Mouse (Mus musculus): ENCODE results near the gene Ythdf2.

Ythdf2 gene

DNA sequence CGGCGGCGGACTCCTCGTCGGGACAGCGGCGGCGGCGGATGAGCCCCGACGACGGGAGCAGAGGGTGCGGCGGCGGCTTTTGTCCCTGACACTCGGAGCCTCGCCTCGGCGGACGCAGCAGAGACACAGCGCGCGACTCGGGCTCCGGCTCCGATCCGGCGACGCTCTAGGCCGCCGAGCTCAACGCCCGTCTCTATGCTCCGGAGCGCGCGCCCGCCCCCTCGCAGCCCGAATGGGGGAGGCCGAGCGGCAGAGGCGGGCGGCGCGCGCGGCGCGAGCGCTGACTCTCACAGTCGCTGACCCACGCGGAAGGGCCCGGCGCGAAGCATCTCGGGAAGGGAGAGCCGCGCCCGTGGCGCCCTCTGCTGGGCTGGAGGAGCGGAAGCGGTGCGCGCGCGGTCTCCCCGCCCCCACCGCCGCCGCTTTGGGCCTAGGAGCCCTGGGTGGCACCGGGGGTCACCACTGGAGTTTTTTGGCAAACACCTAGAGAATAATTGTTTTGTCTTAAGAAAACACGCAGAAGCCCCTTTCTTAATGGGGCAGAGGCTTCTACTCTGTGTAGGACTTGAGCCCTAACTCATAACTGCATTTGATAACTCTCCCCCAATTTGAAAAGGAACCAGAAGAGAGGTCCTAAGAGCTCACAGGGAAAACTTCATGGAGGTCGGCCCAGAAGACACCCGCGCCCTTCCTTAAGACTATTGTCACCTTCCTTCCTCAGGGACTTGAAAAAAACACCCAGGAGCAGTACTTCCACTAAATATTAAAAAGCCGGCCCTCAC lies at the start of gene Ythdf2:
Gene Ythdf2 (minus strand): TSS at position 351 of the 782 bp plus-strand sequence.
- ChIA-PET POLR2A (interaction anchor here (0.6 to 13.7 kb wide), 70 partner anchors 9 to 1069 kb away, joined by 3 to 262 read pairs (median 4); partner anchors contain the start of genes Srsf4 (in 3 of the 4), Taf12 (in 3 of the 4), Rab42 (in 2 of the 4) and Rcc1 (in 2 of the 4)), CTCF (interaction anchor here (0.5 to 1.5 kb wide), 32 partner anchors 8 to 565 kb away, joined by 3 to 7 read pairs (median 3); partner anchors contain the start of gene Gmeb1 (in 1 of the 4))

DNA sequence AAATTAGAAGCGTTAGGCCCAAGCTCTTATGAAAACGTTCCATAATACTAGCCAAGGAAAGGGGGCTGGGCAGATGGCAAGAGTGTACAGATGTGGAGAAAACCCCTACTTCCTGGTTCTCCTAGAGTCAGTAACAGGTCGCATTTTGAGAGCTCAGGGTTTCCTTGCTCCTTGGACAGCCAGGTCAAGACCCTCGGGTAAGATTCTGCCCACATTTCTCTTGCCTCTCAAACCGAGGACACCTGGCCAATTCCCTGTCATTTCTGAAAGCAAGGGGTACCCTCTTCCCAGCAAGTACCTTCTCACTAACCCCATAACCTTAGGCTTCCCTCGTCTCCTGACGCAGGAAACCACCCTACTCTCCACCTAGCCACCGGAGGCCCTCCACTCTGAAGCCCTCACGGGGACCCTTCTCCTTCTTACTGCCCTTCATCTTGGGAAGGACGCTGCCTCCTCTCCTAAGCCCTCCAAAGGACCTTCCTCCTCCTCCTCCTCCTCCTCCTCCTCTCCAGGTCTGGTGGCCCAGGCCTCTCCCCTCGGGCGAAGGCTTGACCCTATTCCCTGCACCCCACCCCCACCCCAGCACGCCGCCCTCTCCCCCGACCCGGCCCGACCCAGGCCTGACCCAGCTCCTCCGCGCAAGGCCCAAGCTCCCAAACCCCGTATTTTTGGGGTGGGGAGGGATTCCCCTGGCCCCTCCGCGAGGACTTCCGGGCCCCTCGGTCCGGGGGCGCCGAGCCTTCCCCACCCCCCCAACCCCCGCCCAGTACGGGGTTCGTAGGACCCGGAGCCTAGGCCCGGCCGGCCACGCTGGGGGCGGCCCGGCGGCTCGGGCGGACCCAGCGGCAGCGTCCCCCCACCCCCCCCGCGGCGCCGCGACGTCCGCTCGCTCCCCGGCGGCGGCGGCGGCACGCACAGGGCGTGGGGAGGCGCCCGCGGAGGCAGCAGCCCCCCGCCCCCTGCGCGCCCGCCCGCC lies 48.6 kb upstream of the Ythdf2 start:
- CTCF ChIA-PET, result interaction anchor here in 2 of 4 experiments (0.5 to 0.7 kb wide), 4 partner anchors 49 to 258 kb away, joined by 3 read pairs; partner anchors contain the start of gene Ythdf2 (in 1 of the 2)
- POLR2A ChIA-PET, result interaction anchor here (0.6 to 18.5 kb wide), 42 partner anchors 8 to 253 kb away, joined by 3 to 401 read pairs (median 4); partner anchors contain the start of genes Taf12 (in 3 of the 4), Trnau1ap (in 2 of the 4), Rcc1 (in 1 of the 4) and Sesn2 (in 1 of the 4)

GRCm38 (mm10) chr4:132259248-132259647 lies 47.1 kb upstream of the Ythdf2 start:
- ChIA-PET CTCF (no interaction called here), POLR2A (interaction anchor here (1.0 to 18.5 kb wide), 14 partner anchors 8 to 251 kb away, joined by 3 to 401 read pairs (median 5); partner anchors contain the start of genes Taf12 (in 2 of the 4), Rcc1 (in 1 of the 4) and Sesn2 (in 1 of the 4))

DNA sequence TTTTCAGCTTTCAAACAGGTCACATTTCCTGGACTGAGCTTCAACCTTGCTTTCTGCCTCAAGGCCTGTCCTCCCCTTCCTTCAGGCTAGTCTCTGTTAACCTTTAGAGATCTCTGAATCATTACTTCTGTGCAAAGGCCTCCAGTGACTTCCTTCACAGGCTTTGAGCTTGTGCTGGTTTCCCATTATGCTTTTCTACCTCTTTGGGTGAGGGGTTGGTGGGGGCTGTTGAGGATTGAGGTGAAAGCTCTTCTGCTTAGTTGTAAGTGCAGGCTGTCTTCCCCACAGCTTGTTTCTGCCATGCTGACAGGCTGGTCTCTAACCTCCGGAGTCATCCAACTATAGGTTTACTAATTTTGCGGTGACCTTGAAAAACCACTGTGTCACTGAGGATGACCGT lies 44.3 kb upstream of the Ythdf2 start:
- POLR2A ChIA-PET, result interaction anchor here (0.7 to 18.5 kb wide), 40 partner anchors 8 to 977 kb away, joined by 3 to 401 read pairs (median 4); partner anchors contain the start of genes Taf12 (in 2 of the 4), Ythdf2 (in 2 of the 4) and Rcc1 (in 1 of the 4)
- CTCF ChIA-PET, result interaction anchor here in 3 of 4 experiments (0.6 to 1.6 kb wide), 5 partner anchors 18 to 352 kb away, joined by 3 to 4 read pairs (median 3); partner anchors contain the start of gene Taf12 (in 1 of the 3)

GRCm38 (mm10) chr4:132254986-132255385 lies 42.9 kb upstream of the Ythdf2 start:
- CTCF ChIA-PET, result interaction anchor here (0.5 to 1.6 kb wide), 10 partner anchors 15 to 314 kb away, joined by 3 to 8 read pairs (median 4); partner anchors contain the start of gene Ythdf2 (in 1 of the 4)
- POLR2A ChIA-PET, result interaction anchor here (0.6 to 18.5 kb wide), 31 partner anchors 9 to 1781 kb away, joined by 3 to 401 read pairs (median 5); partner anchors contain the start of genes Taf12 (in 2 of the 4), Rcc1 (in 1 of the 4) and Ythdf2 (in 1 of the 4)

- POLR2A ChIA-PET, result interaction anchor here (0.6 to 18.5 kb wide), 23 partner anchors 7 to 715 kb away, joined by 3 to 401 read pairs (median 6); partner anchors contain the start of genes Taf12 (in 2 of the 4), Gmeb1 (in 1 of the 4), Trnau1ap (in 1 of the 4) and Ythdf2 (in 1 of the 4)
- CTCF ChIA-PET, result interaction anchor here in 1 of 4 experiments (0.8 kb wide), 1 partner anchor 38 kb away, joined by 3 read pairs; no protein-coding TSS in a partner anchor
Observed at GRCm38 (mm10) chr4:132253622-132254021, 41.5 kb upstream of the Ythdf2 start.

DNA sequence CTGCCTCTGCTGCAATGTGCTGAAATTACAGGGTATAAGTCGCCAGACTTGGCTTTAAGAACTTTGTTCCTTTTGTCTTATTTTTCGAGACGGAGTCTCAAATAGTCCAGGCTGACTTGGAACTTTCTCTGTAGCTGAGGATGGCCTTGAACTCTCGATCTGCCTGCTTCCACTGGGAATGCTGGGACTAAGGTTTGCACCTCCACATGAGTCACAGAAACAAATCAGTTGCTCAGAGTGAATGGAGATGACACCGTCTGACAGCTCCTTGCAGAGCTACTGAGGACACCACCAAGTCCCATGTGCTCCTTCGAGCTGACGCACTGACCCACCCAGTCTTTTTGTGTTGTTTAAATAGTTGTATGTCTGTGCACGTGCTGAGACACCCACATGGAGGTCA lies 41.0 kb upstream of the Ythdf2 start:
- CTCF ChIA-PET, result interaction anchor here in 2 of 4 experiments (0.5 to 2.6 kb wide), 3 partner anchors 39 to 349 kb away, joined by 3 to 10 read pairs (median 6); partner anchors contain the start of gene Ythdf2 (in 1 of the 2)

DNA sequence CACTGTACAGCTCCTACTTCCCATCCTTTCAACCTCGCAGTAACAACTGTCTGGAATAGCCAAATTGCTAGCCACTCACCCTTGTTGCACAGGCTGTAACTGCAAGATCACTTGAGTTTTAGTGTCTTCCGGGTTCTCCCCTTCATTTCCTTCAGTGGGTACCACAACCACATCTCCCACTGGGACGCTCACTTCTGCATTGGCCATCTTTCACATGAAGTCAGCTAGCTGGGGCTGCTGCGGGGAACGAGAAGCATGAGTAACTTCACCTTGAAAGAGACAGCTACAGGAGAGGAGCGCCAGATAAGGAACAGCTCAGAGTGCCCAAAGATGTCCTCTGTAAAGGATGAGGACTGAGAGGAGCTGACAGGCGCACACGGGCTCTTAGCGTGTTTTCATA lies 39.5 kb upstream of the Ythdf2 start:
- CTCF ChIA-PET, result interaction anchor here in 1 of 4 experiments (1.1 to 2.6 kb wide), 2 partner anchors 10 to 40 kb away, joined by 4 to 6 read pairs; partner anchors contain the start of gene Ythdf2
- POLR2A ChIA-PET, result interaction anchor here (0.7 to 18.5 kb wide), 21 partner anchors 9 to 102 kb away, joined by 3 to 401 read pairs (median 4); partner anchors contain the start of genes Taf12 (in 2 of the 4), Gmeb1 (in 1 of the 4), Rcc1 (in 1 of the 4) and Ythdf2 (in 1 of the 4)

More for the DNA sequence above, 41.0 kb upstream of the Ythdf2 start:
- POLR2A ChIA-PET, result interaction anchor here (0.6 to 18.5 kb wide), 22 partner anchors 8 to 261 kb away, joined by 3 to 401 read pairs (median 5); partner anchors contain the start of genes Gmeb1 (in 2 of the 4), Taf12 (in 2 of the 4), Trnau1ap (in 1 of the 4) and Ythdf2 (in 1 of the 4)

GRCm38 (mm10) chr4:132247451-132247997 lies 35.4 kb upstream of the Ythdf2 start:
- POLR2A ChIA-PET, result interaction anchor here in 3 of 4 experiments (0.6 to 18.5 kb wide), 8 partner anchors 9 to 298 kb away, joined by 3 to 401 read pairs (median 4); partner anchors contain the start of gene Taf12 (in 2 of the 3)
- CTCF ChIA-PET, result interaction anchor here in 1 of 4 experiments (0.7 kb wide), 1 partner anchor 438 kb away, joined by 3 read pairs; no protein-coding TSS in a partner anchor

DNA sequence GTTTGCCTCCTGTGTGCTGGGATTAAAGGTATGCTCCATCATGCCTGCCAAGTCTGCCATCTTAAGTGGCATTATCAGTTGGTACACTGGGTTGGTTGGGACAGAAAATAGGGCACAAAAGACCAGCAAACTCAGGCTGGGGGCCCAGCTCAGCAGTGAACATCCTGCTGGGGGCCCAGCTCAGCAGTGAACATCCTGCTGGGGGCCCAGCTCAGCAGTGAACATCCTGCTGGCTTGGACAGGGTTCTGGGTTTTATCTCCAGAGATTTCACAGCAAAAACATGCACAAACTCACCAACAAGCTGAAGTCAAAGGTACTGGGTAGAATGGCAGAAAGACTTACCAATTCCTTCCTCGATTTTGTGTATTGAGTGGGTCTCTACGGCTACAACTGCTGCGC lies 33.5 kb upstream of the Ythdf2 start:
- CTCF ChIA-PET, result no interaction called here
- POLR2A ChIA-PET, result interaction anchor here in 2 of 4 experiments (0.6 to 17.6 kb wide), 4 partner anchors 9 to 29 kb away, joined by 3 to 309 read pairs (median 4); partner anchors contain the start of gene Taf12 (in 2 of the 2)

DNA sequence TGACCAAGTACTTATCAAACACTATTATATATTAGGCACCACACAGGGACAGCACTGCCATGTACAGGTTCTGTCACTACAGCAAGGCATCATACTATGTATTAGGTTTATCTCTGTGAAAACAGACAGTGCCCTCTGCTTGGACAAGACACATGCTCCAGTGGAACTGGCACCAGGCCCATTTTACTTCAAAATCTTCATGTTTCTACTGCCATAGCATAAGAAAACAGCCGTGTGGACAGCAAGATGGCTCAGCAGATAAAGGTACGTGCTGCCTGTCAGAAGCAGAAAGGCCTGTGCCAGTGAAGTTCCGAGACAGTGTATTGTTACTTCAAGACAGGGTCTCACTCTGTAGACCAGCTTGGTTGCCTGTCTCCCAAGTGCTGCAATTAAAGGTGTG lies 29.1 kb upstream of the Ythdf2 start:
- CTCF ChIA-PET, result interaction anchor here in 1 of 4 experiments (1.5 kb wide), 1 partner anchor 10 kb away, joined by 4 read pairs; no protein-coding TSS in a partner anchor
- POLR2A ChIA-PET, result interaction anchor here in 3 of 4 experiments (0.9 to 6.9 kb wide), 5 partner anchors 13 to 41 kb away, joined by 3 to 49 read pairs (median 6); no protein-coding TSS in a partner anchor

DNA sequence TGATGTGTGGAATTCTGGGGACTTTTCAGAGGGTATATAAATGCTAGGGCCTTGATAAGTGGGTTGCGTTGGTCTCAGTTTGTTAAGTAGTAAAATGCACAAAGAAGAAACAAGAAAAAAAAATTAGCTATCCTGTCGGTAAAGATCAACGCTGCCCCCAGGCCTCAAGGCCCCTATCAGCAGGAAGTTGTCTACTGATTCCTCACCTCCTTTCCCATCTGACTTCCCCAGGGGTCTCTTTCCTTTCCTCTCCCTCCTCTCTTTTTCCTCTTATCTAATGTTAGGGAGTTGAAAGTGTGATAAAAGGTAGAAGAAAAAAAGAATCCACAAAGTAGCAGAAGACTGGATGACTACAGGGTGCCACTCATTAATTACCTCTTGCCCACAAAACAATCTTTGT lies 28.3 kb upstream of the Ythdf2 start:
- POLR2A ChIA-PET, result interaction anchor here in 1 of 4 experiments (2.0 to 6.9 kb wide), 2 partner anchors 14 to 34 kb away, joined by 14 to 49 read pairs; partner anchors contain the start of gene Taf12
- CTCF ChIA-PET, result interaction anchor here in 1 of 4 experiments (2.2 kb wide), 1 partner anchor 28 kb away, joined by 7 read pairs; the partner anchor contains the start of gene Ythdf2

DNA sequence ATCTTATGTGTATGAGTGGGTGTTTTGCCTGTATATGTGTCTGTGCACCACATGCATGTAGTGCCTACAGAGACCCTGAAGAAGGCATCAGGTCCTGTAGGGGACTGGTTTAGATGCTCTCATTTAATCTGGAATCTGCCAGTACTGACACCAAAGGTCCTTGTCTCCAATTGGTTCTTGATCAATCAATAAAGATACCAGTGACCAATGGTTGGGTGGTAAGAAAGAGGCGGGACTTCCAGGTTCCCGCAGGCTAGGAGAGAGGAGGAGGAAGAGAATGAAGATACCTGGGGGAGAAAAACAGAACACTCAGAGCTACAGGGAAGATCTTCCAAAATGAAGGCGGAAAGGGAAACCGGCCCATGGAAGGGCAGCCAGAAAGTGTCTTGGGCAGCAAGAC lies 26.3 kb upstream of the Ythdf2 start:
- POLR2A ChIA-PET, result interaction anchor here in 3 of 4 experiments (0.6 to 6.9 kb wide), 28 partner anchors 10 to 275 kb away, joined by 3 to 49 read pairs (median 4); partner anchors contain the start of genes Taf12 (in 2 of the 3), Ythdf2 (in 2 of the 3) and Rcc1 (in 1 of the 3)
- CTCF ChIA-PET, result interaction anchor here in 2 of 4 experiments (0.8 to 1.3 kb wide), 3 partner anchors 16 to 586 kb away, joined by 3 to 5 read pairs (median 3); no protein-coding TSS in a partner anchor

- ChIA-PET POLR2A (interaction anchor here in 2 of 4 experiments (1.0 to 2.0 kb wide), 4 partner anchors 8 to 33 kb away, joined by 3 to 6 read pairs (median 4); no protein-coding TSS in a partner anchor), CTCF (interaction anchor here in 1 of 4 experiments (0.7 kb wide), 1 partner anchor 1952 kb away, joined by 3 read pairs; the partner anchor contains the start of gene Cep85)
Observed at GRCm38 (mm10) chr4:132234710-132235109, 22.6 kb upstream of the Ythdf2 start.

GRCm38 (mm10) chr4:132230422-132230821 lies 18.3 kb upstream of the Ythdf2 start:
- ChIA-PET POLR2A (interaction anchor here in 2 of 4 experiments (0.5 to 1.5 kb wide), 2 partner anchors 16 to 40 kb away, joined by 3 to 4 read pairs; no protein-coding TSS in a partner anchor), CTCF (no interaction called here)

GRCm38 (mm10) chr4:132222001-132222400 lies 9.9 kb upstream of the Ythdf2 start:
- ChIA-PET CTCF (interaction anchor here in 3 of 4 experiments (1.0 to 1.2 kb wide), 3 partner anchors 10 kb away, joined by 3 to 4 read pairs (median 3); partner anchors contain the start of gene Ythdf2 (in 2 of the 3)), POLR2A (interaction anchor here (0.6 to 7.2 kb wide), 22 partner anchors 9 to 90 kb away, joined by 3 to 33 read pairs (median 5); partner anchors contain the start of genes Ythdf2 (in 2 of the 4) and Taf12 (in 1 of the 4))

Measured in embryonic stem cell, embryonic (primary cell).